Mouse (Mus musculus) right cerebral cortex, adult 2 months (tissue): Measurements from ENCODE around the gene Pdss2.

Experiments used
- DNase-seq, 2 experiments: peaks; one replicate each; pipeline ENCODE4 v3.0.0; 2021 to 2022; ENCODE audit warnings: low spot score in 2 of 2

Pdss2 gene

DNA sequence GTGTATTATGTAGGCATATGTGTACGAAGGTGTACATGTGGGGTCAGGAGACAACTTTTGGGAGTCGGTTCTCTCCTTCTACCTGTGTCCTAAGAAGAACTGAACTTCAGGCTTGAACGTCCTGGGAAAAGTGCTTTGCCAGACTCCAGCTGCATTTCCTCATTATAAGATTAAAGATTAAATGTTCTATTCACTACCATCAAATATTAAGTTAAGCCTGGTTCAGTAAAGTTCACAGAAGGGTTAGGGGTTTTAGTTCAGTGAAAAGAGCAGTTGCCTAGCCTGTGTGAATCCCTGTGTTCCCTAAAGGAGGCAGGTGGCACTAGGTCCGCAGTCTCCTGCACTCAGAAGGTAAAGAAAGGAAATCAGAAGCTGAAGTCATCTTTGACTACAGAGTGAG is 213.0 kb downstream of the Pdss2 start:
- DNase-seq, result no peak

DNA sequence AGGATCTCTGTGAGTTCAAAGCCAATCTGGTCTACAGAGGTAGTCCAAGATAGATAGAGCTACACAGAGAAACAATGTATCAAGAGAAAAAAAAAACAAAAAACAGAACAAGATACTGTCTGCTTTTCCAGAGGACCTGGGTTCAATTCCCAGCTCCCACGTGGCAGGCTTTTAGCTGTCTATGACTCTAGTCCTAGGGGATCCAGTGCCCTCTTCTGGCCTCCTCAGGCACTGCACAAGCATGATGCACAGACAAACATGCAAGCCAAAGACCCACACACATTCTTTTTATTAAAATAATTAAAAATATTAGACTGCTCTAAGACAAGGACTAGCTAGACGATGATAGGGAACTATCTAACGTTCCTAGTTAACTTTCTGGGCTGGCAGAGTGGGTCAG is 214.5 kb downstream of the Pdss2 start:
- no peak for DNase-seq

DNA sequence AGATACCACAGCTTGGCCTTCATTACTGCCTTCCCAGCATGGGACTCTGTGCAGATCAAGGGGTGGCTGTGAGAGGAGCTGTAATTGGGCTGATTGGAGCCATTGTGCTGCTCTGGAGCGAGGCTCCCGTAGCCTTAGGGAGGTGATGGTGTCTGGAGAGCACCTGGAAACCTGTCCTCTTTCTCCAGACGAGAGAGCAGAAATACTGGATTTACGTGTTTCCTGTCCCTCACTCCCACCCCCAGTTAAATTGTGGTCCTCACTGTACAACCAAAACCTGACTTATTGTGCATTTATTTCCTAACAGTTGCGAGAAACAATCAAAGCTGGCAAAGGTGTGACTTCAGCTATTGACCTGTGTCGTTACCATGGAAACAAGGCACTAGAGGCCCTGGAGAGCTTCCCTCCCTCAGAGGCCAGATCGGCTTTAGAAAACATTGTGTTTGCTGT is 218.2 kb downstream of the Pdss2 start:
- DNase-seq, result no peak

DNA sequence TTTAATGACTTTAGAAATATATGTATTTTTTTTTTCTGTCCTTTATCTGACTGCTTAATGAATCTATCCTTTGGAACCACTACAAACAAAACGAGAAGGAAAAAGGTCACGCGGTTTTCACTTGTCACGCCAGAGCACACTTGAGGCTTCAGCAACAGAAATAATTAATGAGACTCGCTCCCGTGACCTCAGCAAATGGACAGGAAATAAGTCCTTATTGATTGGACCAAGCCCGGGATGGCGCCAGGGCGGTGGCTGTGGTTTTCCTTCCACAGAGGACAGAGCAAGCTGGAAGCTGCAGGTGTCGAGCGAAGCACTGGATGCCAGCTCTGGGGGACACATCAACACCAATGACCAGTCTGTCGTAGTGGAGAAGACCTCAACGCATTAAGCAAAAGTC is 218.8 kb downstream of the Pdss2 start:
- no peak for DNase-seq

DNA sequence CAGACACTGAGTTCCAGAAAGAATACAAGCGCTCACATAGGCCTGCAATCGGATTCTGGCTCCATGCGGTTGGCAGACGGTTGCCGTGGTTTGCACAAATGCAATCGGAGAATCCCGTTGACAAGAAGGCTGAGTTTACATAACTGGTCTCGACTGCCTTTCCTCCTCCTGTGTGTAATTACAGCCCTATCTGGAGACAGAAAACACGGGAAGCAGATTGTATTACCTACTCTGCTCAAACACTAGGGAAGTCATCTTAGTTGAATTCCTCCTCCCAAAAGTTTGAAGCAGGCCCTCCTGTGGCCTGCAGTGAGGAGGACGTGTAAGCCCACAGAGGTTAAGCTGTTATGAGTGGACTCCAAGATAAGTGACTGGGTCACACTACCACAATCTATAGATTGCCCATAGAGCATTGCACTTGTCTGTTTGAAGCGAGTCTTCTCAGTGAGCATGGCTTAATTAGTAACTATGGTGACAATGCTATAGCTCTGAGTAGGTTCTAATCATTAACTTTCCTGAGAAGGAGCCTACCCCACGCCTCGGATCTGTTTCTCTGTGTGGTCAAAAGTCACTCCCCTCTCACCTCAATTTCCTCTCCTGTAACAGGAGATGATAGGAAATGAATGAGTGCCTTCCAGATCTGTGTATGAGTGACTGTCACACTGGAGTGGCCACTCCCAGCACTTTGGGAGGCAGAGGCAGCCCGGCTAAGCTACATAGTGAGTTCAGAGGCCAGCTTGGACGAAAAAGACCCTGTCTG is 219.9 kb downstream of the Pdss2 start:
- DNase-seq, result no peak

DNA sequence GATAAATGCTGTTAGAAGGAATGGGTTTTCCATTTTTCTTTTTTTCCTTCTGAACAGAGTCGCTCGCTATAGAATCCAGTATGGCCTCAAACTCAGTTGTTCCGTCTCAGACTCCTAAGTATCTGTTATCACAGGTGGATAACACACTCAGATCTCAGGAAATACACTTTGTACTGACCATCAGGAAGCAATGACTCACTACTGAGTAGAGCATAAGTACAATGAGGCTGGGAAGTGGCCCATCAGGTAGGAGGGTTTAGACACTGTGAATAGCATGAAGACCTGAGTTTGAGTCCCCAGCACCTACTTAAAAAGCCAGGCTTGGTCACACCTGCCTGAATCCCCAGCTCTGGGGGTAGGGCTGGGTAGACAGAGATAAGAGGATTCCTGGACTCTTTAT is 227.4 kb downstream of the Pdss2 start:
- no peak for DNase-seq

DNA sequence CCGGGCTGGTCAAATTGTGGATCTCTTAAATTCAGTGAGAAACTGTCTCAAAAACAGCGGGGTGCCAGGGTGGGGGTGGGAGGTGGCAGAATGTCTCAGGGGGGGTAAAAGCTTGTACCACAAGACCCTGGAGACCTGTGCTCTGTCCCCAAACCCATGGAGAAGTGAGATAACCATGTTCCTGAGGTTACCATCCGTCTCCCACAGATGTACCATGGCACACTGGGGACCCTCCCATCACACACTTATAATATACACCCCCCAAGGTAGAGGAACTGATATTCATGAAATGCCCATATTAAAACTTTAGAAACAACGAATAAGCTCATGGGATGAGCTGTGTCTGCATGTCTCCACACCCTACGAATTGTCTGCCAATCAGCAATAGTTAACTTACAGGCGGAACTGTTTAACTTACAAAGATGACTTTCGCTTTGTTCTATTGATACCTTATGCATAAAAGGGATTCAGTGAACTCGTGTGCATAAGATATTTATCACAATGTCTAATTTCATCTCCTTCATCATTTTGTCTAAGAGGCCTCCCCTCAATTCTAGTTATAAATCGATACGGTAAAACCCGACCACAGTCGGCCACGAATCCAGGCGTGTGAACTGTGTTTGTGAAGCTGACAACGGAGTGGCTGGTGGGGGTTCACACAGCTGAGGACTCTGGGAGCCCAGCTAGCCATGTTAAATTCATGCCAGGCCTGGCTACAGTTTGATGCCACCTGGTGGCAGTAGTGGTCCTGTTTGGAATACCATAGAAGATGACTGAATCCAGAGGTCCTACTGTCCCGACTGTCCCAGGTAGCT is 230.8 kb downstream of the Pdss2 start:
- peak; percentile 86 to 91 for DNase-seq

DNA sequence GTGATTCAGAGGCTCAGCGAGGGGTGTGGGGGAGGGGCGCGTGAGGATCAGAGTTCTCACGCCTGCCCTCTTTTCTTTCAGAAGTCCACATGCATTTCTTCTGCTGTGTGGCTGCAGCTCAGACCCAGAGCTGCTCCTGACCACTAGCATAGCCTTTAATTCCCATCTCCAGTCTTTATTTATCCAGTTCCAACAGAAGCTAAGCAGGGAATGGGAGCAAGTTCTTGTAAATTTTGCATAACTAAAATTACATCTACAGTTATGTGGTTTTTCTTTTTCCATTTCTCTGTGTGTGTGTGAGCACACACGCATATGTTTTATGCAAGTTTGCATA is 231.3 kb downstream of the Pdss2 start:
- DNase-seq, result no peak

DNA sequence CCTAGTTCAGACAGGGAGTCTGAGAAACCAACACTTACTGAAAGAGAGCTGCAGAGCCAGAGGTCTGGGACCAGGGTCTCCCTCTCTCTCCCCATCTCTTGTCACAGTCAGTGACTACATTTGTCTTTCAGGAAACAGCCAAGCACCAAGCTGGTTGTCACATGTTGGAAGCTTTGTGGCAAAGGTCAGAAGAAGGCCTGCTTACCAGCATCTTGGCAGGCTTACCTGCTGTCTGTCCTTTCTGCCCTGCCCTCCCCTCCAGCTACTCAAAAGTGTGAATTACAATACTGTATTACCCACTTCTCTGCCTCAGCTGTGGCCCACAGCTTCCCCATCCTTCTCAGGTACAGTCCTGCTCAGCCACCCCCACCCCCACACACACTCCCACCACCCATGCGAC is 232.9 kb downstream of the Pdss2 start:
- DNase-seq, result no peak

DNA sequence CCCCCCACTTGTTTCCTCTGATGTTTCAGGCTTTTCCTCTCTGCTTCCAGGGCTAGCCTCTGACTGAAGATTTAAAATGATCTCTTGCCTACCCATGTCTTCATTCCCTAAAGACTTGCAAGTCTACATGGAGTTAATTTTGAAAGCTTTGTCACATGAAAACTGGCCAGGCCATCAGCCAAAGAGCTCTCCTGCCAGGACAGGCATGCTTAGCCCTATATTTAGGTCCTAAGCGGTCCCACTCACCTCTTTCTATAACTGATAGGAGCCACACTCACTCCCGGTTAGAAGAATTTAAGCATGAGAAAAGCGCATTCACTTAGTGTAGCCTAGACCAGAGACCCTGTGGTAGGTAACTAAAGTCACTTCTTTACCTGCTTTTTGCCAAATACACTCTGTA is 233.4 kb downstream of the Pdss2 start:
- no peak for DNase-seq

DNA sequence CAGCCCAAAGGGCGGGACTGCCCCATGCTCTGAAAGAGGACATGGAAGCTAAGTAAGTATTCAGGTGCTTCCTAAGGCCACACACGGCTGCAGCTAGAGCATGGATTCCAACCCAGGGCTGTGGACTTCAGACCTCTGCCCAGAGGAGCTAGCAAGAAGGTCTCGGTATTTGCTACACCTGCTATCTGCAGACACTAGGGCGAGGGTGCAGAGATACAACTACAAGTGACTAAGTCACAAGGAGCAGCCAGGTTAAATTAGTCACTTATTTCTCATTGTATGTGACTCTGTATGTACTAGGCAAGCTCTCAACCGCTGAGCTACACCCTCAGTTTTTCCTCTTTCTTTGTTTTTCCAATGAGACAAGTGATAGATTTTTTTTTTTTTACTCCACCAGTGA is 241.5 kb downstream of the Pdss2 start:
- no peak for DNase-seq

DNA sequence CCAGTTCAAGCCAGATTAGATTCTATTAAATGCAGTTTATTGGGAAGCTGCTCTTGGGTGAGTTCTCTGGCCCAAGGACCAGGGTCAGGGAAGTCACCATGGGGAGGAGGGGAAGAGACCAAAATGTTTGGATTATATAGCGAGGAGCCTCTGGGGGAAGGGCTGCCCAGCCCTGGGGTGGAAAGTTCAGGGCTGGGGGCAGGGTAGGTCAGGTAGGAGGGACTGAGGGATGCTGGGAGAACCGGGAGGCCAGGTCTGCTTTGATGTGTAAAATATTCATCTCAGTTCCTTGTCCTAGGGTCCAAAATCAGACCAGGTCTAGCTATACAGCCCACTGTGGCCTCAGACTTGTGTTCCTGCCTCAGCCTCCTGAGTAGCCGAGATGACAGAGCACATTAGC is 241.9 kb downstream of the Pdss2 start:
- DNase-seq, result no peak

DNA sequence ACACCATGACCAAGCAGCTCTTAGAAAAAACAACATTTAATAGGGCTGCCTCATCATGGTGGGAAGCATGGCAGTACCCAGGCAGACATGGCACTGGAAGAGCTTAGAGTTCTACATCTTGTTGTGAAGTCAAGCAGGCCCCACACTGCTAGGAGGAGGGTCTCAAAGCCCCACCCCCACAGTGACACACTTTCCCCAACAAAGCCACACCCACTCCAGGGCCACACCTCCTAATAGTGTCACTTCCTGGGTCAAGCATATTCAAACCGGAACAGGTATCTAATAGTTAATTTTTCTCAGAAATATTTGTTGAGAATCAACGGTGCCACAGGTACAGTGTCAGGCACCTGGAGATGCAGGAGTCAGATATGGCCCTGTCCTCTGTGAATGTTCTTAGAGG is 244.9 kb downstream of the Pdss2 start:
- no peak for DNase-seq

DNA sequence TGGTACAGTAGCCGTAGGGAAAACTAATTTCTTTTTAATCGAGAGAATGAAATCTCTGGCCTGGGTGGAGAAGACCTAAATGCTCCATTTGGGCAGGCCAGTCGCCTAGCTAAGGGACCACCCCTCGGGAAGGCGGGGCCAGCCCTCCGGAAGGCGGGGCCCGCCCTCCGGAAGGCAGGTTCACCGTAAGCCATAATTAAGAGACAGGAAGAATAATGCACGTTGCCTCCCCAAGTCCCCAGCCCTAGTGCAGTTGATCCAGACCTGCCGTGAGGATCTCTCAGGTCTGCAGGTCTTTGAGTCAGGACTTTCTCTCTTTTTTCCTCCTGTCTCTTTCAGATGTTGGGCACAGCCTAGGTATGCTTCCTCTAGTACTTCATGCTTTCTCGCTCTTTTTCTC is 246.4 kb downstream of the Pdss2 start:
- DNase-seq, result no peak

DNA sequence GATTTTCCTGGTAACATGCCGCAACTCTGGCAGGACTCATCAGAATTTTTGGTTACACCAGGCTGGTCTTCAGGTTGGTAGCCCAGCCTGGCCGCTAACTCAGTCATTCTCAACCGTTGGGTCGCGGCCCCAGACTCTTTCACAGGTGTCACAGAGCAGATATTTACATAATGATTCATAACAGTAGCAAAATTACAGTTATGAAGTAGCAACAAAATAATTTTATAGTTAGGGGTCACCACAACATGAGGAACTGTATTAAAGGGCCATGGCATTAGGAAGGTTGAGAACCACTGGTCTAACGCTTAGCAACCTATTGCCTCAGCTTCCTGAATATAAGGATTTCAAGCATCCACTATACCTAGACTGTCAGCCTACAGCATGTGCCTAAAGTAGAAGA is 247.0 kb downstream of the Pdss2 start:
- no peak for DNase-seq

DNA sequence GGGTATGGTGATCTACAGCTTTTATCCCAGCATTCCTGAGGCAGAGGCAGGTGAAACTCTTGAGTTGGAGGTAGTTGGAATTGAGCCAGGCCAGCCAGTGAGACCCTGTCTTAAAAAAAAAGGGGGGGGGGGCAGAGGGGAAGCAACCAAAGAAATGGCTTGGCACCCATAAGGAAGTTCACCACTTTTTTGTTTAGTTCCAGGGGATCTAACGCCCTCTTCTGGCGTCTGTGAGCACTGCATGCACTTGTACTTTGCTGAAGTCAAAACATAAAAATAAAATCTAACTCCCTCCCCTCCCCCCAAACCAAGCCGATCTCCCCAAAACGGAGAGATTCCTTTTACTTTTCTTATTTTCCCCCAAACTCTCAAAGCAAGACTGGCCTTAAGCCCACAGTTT is 254.1 kb downstream of the Pdss2 start:
- DNase-seq, result peak; percentile 19 to 38

DNA sequence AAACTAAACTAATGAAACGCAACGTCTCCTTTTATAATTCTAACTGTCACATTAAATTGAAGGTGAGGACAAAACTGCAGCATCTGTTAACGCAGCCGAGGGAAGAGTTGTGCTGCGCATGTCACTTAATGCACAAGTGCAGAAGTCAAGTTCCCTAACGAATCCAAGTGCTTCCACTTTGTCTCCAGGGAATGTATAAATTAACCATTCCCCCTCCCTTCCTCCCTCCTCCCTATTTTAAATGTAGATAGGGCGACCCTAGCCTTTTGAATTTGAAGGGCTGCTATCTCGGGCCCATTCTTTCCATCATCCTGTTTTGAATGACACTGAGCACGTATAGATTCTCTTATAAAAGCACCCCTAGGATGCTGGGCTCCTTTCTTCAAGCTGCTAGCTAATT is 256.2 kb downstream of the Pdss2 start:
- peak in 1 of 2 experiments; percentile 20 for DNase-seq

DNA sequence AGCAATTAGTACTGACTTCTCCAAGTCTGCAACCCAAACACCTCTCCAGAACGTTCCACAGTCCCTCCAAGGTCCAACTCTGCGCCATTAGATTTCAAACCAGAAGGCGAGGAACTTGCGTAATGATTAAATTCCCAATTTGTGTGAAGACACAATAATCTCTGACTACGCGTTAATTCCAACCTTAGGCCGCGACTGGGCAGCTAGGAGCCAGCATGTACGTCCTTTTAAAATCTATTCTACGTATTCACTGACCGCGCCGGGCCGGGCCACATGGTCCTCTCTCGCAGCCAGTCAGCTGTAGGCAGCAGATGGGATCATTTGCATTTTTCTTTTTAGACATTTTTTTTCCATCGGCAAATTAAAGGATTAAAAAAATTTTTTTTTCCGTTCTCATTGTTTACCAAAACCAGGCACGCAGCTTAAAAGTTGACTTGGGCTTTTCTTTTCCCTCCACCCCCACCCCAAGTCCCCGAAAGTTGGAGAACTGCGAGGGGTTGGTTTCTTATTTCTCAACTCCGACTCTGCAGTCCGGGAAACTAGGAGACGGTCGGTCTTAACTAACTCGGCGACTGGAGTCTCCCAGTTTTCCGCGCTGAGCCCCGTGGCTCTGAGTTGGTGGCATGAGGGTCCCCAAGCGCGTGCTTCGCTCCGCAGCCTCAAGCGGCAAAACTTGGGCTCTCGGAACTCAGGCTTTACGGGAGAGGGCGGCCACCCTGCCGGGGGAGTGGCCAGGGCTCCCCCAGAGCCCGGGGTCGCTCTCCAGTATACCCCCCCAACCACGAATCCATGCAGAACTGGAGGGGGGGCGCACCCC is 256.8 kb downstream of the Pdss2 start:
- DNase-seq, result peak; percentile 36 to 40

DNA sequence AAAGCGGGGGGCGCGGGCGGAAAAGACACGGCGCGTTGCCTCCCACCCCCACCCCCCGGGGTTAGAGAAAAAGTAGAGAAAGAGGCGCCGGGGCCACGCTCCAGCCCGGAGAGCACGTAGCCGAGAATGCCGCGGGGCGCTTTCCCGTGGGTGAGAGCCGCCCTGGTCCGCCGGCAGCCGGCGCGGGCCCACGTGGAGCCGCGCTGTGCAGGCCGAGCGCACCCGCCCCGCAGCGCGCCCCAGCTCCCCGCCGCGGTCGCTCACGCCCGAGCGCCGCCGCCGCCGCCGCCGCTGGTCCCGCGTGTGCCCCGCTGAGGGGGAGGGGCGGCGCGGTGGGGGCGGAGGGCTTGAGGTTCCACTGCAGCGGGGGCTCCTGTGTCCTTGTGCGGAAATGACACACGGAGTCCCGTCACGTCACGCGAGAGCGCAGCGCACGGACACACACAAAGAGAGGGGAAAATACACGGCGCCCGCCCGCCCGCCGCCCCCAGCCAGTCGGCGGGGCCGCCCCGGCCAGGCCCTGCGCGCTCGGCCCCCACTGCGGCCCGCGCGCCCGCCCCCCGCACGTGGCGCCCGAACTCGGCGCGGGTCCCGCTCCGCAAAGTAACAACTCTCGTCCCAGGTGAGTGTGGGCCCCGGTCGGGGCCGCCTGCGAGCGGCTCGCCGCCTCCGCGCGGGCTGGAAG is 257.6 kb downstream of the Pdss2 start, which contains the start of gene Bend3:
Gene Bend3 (plus strand): TSS at position 81 of the 685 bp plus-strand sequence.
- DNase-seq, result peak; percentile 52 to 64

DNA sequence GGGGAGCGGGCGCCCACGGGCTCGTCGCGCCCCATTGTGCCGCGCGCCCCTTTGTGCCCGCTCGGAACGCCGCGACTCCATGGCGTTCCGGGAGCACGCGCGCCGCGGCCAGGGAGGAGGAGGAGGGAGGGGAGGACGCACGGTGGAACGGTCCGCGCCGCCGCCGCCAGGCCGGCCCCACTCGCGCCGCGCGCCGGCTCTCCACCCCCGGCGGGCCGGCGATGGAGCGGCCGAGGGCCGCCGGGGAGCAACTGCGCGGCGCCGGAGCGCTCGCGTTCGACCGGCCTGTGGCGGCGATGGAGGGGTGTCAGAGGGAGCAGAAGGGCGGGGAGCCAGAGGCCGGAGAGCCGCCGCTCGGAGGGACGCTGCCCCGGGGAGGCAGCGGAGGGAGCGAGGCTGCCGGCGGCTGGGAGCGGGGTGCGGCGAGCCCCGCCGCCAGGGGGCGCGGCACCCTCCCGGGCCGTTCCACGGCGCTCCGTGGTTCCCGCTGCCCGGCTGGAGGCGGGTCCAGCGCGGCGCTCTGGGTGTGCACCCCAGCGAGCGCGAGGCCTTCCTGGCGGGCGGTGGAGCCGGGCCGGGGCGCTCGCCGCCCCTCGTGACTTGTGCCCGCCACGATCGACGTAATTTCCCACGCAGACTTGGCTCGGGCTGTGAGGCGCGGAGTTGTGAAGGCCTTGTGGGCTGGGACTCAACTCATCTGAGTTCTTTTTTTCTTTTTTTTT is 258.3 kb downstream of the Pdss2 start:
- DNase-seq, result peak; percentile 60 to 66

DNA sequence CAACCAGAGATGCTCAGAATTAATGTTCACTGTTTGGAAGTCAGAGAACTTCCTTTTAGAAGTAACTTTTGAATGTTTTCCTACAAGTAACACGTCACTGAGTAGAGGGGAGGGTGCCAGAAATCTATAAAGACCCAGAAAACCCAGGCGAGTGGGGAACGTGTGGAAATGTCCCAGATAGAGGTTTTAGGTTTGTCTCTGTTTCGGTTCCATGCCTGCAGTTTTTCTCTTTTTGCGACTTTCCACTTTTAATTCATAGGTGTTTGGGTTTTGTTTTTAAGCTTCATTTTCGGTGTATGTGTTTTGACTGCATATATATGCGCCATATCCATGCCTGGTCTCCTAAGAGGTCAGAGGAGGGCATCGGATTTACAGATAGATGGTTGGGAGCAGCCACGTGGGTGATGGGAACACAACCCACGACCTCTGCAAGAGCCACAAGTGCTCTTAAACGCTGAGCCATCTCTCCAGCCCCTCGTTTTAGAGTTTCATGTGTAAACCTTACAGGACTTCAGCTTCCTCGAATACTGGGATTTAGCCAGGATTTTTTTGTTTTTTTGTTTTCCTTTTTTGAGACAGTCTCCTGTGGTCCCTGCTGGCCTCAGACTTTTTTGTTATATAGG is 259.1 kb downstream of the Pdss2 start:
- DNase-seq, result no peak
